Mouse (Mus musculus) testis, adult 2 months (tissue): ENCODE measurements around the gene Slc12a8.

ENCODE experiments used
- CTCF ChIP-seq: fragments of 200-500 bp; IDR thresholded peaks from 2 replicates; pipeline ENCODE4 v1.5.1; 2012; ENCODE audit warnings: low read depth, mild to moderate bottlenecking, inconsistent platforms, low read length, moderate library complexity; ENCODE audit not compliant: control insufficient read depth, insufficient read depth, insufficient replicate concordance
- POLR2A ChIP-seq: fragments of 200-500 bp; IDR thresholded peaks from 2 replicates; pipeline ENCODE4 v1.6.1; 2012; ENCODE audit warnings: low read depth, mild to moderate bottlenecking, inconsistent platforms, low read length, moderate library complexity; ENCODE audit not compliant: control insufficient read depth

DNA sequence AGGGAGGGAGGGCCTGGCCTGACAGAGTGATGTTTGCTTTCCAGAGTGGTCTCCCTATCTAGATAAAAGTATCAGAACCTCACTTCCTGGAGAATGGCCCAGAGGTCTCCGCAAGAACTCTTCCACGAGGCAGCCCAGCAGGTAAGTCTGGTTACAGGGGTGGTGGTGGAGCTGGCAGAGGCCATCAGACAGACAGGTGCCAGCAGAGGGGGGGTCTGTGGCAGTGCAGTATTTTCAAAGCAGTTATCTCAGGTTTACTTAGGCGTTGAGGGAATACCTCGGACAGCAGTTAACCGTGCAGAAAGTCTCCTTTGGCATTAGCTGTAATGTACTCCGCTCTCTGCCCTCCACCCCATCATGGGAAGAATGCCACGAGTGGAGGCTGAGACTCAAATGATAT lies 1.1 kb downstream of the Slc12a8 start:
- TF ChIP-seq POLR2A, result no peak
- no peak for TF ChIP-seq CTCF
